ENCODE assay signal across 8 mouse cellular contexts in genomic region chr8:84066291-84066930, GRCm38 (mm10). TPM values are rescaled to one million over a fixed set of nuclear protein-coding genes. Genes with fewer than 3 reads are reported as not detected.
DNase-seq lines count a peak whose midpoint lies in the region; ATAC-seq lines count a peak whose summit lies in the region.

Rfx1 (plus strand) TSS chr8:84066834.

- H3K9me3 ChIP-seq in heart, embryonic 10.5 days: no peaks in the 10 kb centered on the region
- H3K9me3 ChIP-seq in kidney, embryonic 15.5 days (replicated peaks): no peaks in the 10 kb centered on the region

- H3K4me1 ChIP-seq in heart, embryonic 10.5 days: peaks cover 36% of the 10 kb centered on the region
- peaks cover 44% of the 10 kb centered on the region for H3K4me1 ChIP-seq in kidney, embryonic 15.5 days

- peak within 1 kb of the TSS; percentile 92 for H3K4me3 ChIP-seq in heart, embryonic 10.5 days
- H3K4me3 ChIP-seq in kidney, embryonic 15.5 days (replicated peaks): peak within 1 kb of the TSS; percentile 99

- ATAC-seq in erythroblast, adult 5-6 weeks (replicated peaks; ENCODE audit: low FRiP score, poor library complexity, severe bottlenecking): peak; percentile 92
- peak; percentile 98 for ATAC-seq in kidney, embryonic 15.5 days (replicated peaks; ENCODE audit: low FRiP score)
- peak; percentile 90 for ATAC-seq in monocyte, adult 5-6 weeks (replicated peaks; ENCODE audit: insufficient number of reproducible peaks, low FRiP score, low TSS enrichment, poor library complexity, severe bottlenecking)

- peak; percentile 98 to 99 for DNase-seq in B cell, adult 2 months
- peak; percentile 100 for DNase-seq in brain, adult 2 months (ENCODE audit: low read depth, low spot score)
- DNase-seq in heart, embryonic 10.5 days (ENCODE audit: low spot score): peak; percentile 100
- peak; percentile 97 for DNase-seq in liver
- peak; percentile 97 to 98 for DNase-seq in spleen, postnatal 4 days (ENCODE audit: low spot score in 2 of 2)

- peak within 1 kb of the TSS; percentile 98 for H3K27ac ChIP-seq in heart, embryonic 10.5 days
- H3K27ac ChIP-seq in kidney, embryonic 15.5 days: peak within 1 kb of the TSS; percentile 99

- under 1% methylated on average over 51 of the region's 51 CpGs for WGBS in heart, embryonic 10.5 days
- under 1% methylated on average over 51 of the region's 51 CpGs for WGBS in kidney, embryonic 15.5 days

- H3K36me3 ChIP-seq in heart, embryonic 10.5 days: no peaks in the 10 kb centered on the region
- no peaks in the 10 kb centered on the region for H3K36me3 ChIP-seq in kidney, embryonic 15.5 days

- H3K4me2 ChIP-seq in kidney, embryonic 15.5 days: peak within 1 kb of the TSS; percentile 86

- peak within 1 kb of the TSS; percentile 78 for H3K9ac ChIP-seq in kidney, embryonic 15.5 days

- H3K27me3 ChIP-seq in heart, embryonic 10.5 days (ENCODE audit: insufficient read depth, poor library complexity, severe bottlenecking): no peaks in the 10 kb centered on the region
- no peaks in the 10 kb centered on the region for H3K27me3 ChIP-seq in kidney, embryonic 15.5 days

RNA-seq across cellular contexts. Expression of gene Rfx1, which starts in this region (rescaled TPM):
- total RNA-seq in erythroblast, adult 5-6 weeks (2015; ENCODE audit: low replicate concordance): 2.1 and 3.1 TPM in 2 replicates
- total RNA-seq in erythroblast, adult 5-6 weeks (2017; ENCODE audit: low replicate concordance): 1.4 and 3.5 TPM in 2 replicates
- polyA plus RNA-seq in heart, embryonic 10.5 days (2016; fragmentation: Nextera tagmentation; extraction: Ambion mirVana): 6.5 and 7.3 TPM in 2 replicates
- polyA plus RNA-seq in kidney, embryonic 15.5 days (2015; fragmentation: Nextera tagmentation; extraction: Ambion mirVana): 10.5 and 10.7 TPM in 2 replicates
- total RNA-seq in monocyte, adult 5-6 weeks (2017): 8.4 to 15.4 TPM (median 10.1 TPM) in 3 replicates

Comparison
In these comparisons a context has a peak if more than half of its experiments do, and no peak if none do; other contexts are left out.
1. Peak in every context shown above with its lines: DNase-seq, ATAC-seq, H3K4me3 ChIP-seq and H3K27ac ChIP-seq.